Mouse (Mus musculus) liver, embryonic 14.5 days (tissue): ENCODE data around the gene Icos. TPM values are rescaled to one million over a fixed set of nuclear protein-coding genes. Genes with fewer than 3 reads are reported as not detected.

Experiments used
- ATAC-seq: fragments of 200-750 bp; cut with Nextera tagmentation; 2 replicates; pipeline ENCODE4 v1.8.0; 2017; ENCODE audit warnings: moderate number of reproducible peaks, mild to moderate bottlenecking, moderate library complexity; ENCODE audit not compliant: insufficient read depth
- DNase-seq, 3 experiments: peaks; one replicate each; pipeline ENCODE4 v3.0.0-alpha.2; 2012 to 2013; ENCODE audit warnings: low read depth in 3 of 3, low spot score in 3 of 3
- H3K27ac ChIP-seq: fragments of 300-500 bp; sonication (generic); 2 replicates; pipeline ENCODE4 v1.5.1; 2014; ENCODE audit warnings: moderate library complexity, mild to moderate bottlenecking, control low read depth, inconsistent platforms
- H3K27me3 ChIP-seq: fragments of 300-500 bp; sonication (generic); 2 replicates; pipeline ENCODE4 v1.6.1; 2014; ENCODE audit warnings: mild to moderate bottlenecking, low read length, moderate library complexity; ENCODE audit not compliant: control insufficient read depth, insufficient read depth
- H3K36me3 ChIP-seq: fragments of 300-500 bp; sonication (generic); replicated peaks from 2 replicates; pipeline ENCODE4 v1.6.1; 2014; ENCODE audit warnings: low read depth; ENCODE audit not compliant: control insufficient read depth, insufficient read depth
- H3K4me1 ChIP-seq, 2 experiments: fragments of 200-500 bp in 1 of 2; fragments of 300-500 bp in 1 of 2; sonication (generic) in 1 of 2; replicated peaks; 2 replicates each; pipeline ENCODE4 v1.6.1; 2012 to 2014; ENCODE audit warnings: antibody characterized with exemption in 1 of 2, inconsistent platforms in 1 of 2, low read length in 1 of 2; ENCODE audit not compliant: control insufficient read depth in 2 of 2, insufficient read depth in 2 of 2
- H3K4me2 ChIP-seq: fragments of 300-500 bp; sonication (generic); 2 replicates; pipeline ENCODE4 v1.6.1; 2014; ENCODE audit warnings: low read depth, mild to moderate bottlenecking, control low read depth, moderate library complexity
- H3K4me3 ChIP-seq, 2 experiments: fragments of 200-500 bp in 1 of 2; fragments of 300-500 bp in 1 of 2; sonication (generic) in 1 of 2; 2 replicates each; pipeline ENCODE4 v1.5.1; 2012 to 2014; ENCODE audit warnings: low read depth in 2 of 2, low read length in 2 of 2, mild to moderate bottlenecking in 2 of 2, control low read depth in 1 of 2, inconsistent platforms in 1 of 2, moderate library complexity in 1 of 2; ENCODE audit not compliant: insufficient read depth in 1 of 2
- H3K9ac ChIP-seq: fragments of 300-500 bp; sonication (generic); replicated peaks from 2 replicates; pipeline ENCODE4 v1.6.1; 2014; ENCODE audit warnings: mild to moderate bottlenecking, control low read depth, moderate library complexity
- H3K9me3 ChIP-seq: fragments of 300-500 bp; sonication (generic); 2 replicates; pipeline ENCODE4 v1.6.1; 2016; ENCODE audit warnings: low read length, mixed read lengths; ENCODE audit not compliant: control insufficient read depth
- CTCF ChIP-seq: IDR thresholded peaks from 2 replicates; pipeline ENCODE4 v1.5.1; 2016; ENCODE audit warnings: antibody characterized with exemption, low read depth, control low read depth
- EP300 ChIP-seq: IDR thresholded peaks from 2 replicates; pipeline ENCODE4 v1.6.1; 2016; ENCODE audit warnings: antibody characterized with exemption, low read depth
- WGBS: fragments of 180-500 bp; shearing (Covaris S2); extraction: QIAGEN DNeasy Blood & Tissue Kit; methylation state at CpG from one replicate; pipeline ENCODE4 v1.1.7; 2014; ENCODE audit not compliant: insufficient replicate concordance; 5-methylcytosine and 5-hydroxymethylcytosine counted together
- polyA plus RNA-seq, 2 experiments: library from polyadenylated mRNA; depleted of rRNA in 1 of 2; stranded (reverse) in 1 of 2; unstranded in 1 of 2; fragments of >200 nt; fragmentation: Nextera tagmentation in 1 of 2; extraction: Ambion mirVana in 1 of 2; gene quantifications; 2 replicates each; pipeline versions ENCODE4 v1.2.1 to v1.2.3; 2012 to 2014

The Icos gene
- polyA plus RNA-seq, 2 experiments, result 0.41 to 0.50 TPM

- no peaks in the 10 kb centered on the region for H3K27me3 ChIP-seq
- no peak overlapping the region for H3K27ac ChIP-seq
- H3K4me3 ChIP-seq, result no peak overlapping the region
- 71% methylated on average over 3 of the region's 3 CpGs for WGBS
- no peak overlapping the region for H3K4me2 ChIP-seq
- no peak for TF ChIP-seq EP300
- no peak for TF ChIP-seq CTCF
- H3K9ac ChIP-seq, result no peak overlapping the region
- no peak for DNase-seq
- H3K36me3 ChIP-seq, result no peaks in the 10 kb centered on the region
- no peaks in the 10 kb centered on the region for H3K9me3 ChIP-seq
- H3K4me1 ChIP-seq, result no peaks in the 10 kb centered on the region
- no peak for ATAC-seq
These were observed 49.8 kb downstream of the Icos start for GRCm38 (mm10) chr1:61027519-61027918.

- Histone ChIP-seq H3K4me1 (no peaks in the 10 kb centered on the region), H3K36me3 (no peaks in the 10 kb centered on the region), H3K9ac (no peak overlapping the region), H3K27me3 (no peaks in the 10 kb centered on the region), H3K4me2 (no peak overlapping the region), H3K4me3 (no peak overlapping the region), H3K9me3 (no peaks in the 10 kb centered on the region), H3K27ac (no peak overlapping the region)
- no peak for TF ChIP-seq CTCF
- TF ChIP-seq EP300, result no peak
- ATAC-seq, result no peak
- DNase-seq, result no peak
- WGBS, result 26% methylated on average over 1 of the region's 1 CpGs
These were observed 52.2 kb downstream of the Icos start for GRCm38 (mm10) chr1:61029919-61030318.

- TF ChIP-seq CTCF (no peak), EP300 (no peak)
- Histone ChIP-seq H3K4me1 (no peaks in the 10 kb centered on the region), H3K9me3 (no peaks in the 10 kb centered on the region), H3K4me2 (no peak overlapping the region), H3K27me3 (no peaks in the 10 kb centered on the region), H3K4me3 (no peak overlapping the region), H3K27ac (no peak overlapping the region), H3K9ac (no peak overlapping the region), H3K36me3 (no peaks in the 10 kb centered on the region)
- no peak for DNase-seq
- ATAC-seq, result no peak
These were observed 52.8 kb downstream of the Icos start for GRCm38 (mm10) chr1:61030532-61030931.

- no peak overlapping the region for H3K4me2 ChIP-seq
- no peaks in the 10 kb centered on the region for H3K9me3 ChIP-seq
- TF ChIP-seq CTCF, result no peak
- TF ChIP-seq EP300, result no peak
- no peak overlapping the region for H3K9ac ChIP-seq
- ATAC-seq (no peak), DNase-seq (no peak)
- no peaks in the 10 kb centered on the region for H3K27me3 ChIP-seq
- no peaks in the 10 kb centered on the region for H3K4me1 ChIP-seq
- H3K27ac ChIP-seq, result no peak overlapping the region
- no peaks in the 10 kb centered on the region for H3K36me3 ChIP-seq
- 48% methylated on average over 1 of the region's 1 CpGs for WGBS
- H3K4me3 ChIP-seq, result no peak overlapping the region
These were observed 57.5 kb downstream of the Icos start for GRCm38 (mm10) chr1:61035270-61035669.

GRCm38 (mm10) chr1:61038223-61038622, 60.5 kb downstream of the Icos start:
- Histone ChIP-seq H3K4me1 (no peaks in the 10 kb centered on the region), H3K9ac (no peak overlapping the region), H3K4me3 (no peak overlapping the region), H3K27ac (no peak overlapping the region), H3K36me3 (no peaks in the 10 kb centered on the region), H3K27me3 (no peaks in the 10 kb centered on the region), H3K9me3 (no peaks in the 10 kb centered on the region), H3K4me2 (no peak overlapping the region)
- ATAC-seq (no peak), DNase-seq (no peak)
- 50% methylated on average over 4 of the region's 4 CpGs for WGBS
- TF ChIP-seq EP300 (no peak), CTCF (no peak)
